Mouse (Mus musculus): ENCODE results near the gene Erh.

Erh gene

GRCm38 (mm10) chr12:80615371-80616257, 28.5 kb downstream of the Erh start:
- DNase-seq (ENCODE audit: low read depth, low spot score), result no peak

GRCm38 (mm10) chr12:80612113-80612791, 31.9 kb downstream of the Erh start:
- no peak for DNase-seq (ENCODE audit: low read depth, low spot score)

- no peak for DNase-seq (ENCODE audit: low read depth, low spot score)
These were observed 34.2 kb downstream of the Erh start for GRCm38 (mm10) chr12:80609928-80610327.

GRCm38 (mm10) chr12:80608576-80608975, 35.6 kb downstream of the Erh start:
- DNase-seq (ENCODE audit: low read depth, low spot score), result no peak

- DNase-seq (ENCODE audit: low read depth, low spot score), result no peak
These were observed 39.9 kb downstream of the Erh start for GRCm38 (mm10) chr12:80604218-80604617.

DNA sequence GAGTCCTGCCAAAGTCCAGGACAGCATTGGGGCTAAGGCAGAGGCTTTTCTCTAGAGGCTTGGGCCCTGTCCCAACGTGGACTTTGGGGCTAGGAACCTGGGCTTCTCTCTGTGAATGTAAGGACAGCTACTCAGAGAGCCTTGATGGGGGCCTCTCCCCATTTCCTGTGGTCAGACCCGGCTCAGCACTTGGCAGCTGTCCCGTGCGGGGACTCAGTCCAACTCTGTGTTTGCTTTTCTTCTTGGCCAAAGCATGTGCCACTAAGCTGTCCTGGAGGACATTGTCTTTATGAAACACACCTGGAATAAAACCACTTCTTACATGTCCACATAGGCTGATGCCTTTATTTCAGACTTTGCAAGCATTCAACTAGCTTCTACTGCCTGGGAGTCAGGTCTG, 40.6 kb downstream of the Erh start:
- DNase-seq (ENCODE audit: low read depth, low spot score), result no peak

DNA sequence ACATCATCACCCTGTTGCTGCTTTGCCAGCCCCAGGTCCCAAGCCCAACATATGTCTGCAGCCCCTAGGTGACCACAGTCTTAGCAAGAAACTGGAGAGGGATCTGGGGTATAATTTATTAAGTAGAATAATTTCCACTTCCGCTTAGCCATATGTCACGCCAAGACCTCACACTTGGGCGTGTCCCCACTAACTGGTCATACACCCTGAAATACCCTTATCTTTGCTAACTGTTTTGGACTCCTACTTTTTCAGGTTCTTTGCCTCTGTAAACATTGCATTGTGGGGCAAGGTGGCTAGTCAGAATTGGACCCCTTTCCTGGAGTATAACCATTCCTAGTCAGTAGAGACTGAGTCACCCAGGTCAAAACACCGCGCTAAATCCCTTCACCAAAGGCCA, 41.7 kb downstream of the Erh start:
- DNase-seq (ENCODE audit: low read depth, low spot score), result no peak

DNA sequence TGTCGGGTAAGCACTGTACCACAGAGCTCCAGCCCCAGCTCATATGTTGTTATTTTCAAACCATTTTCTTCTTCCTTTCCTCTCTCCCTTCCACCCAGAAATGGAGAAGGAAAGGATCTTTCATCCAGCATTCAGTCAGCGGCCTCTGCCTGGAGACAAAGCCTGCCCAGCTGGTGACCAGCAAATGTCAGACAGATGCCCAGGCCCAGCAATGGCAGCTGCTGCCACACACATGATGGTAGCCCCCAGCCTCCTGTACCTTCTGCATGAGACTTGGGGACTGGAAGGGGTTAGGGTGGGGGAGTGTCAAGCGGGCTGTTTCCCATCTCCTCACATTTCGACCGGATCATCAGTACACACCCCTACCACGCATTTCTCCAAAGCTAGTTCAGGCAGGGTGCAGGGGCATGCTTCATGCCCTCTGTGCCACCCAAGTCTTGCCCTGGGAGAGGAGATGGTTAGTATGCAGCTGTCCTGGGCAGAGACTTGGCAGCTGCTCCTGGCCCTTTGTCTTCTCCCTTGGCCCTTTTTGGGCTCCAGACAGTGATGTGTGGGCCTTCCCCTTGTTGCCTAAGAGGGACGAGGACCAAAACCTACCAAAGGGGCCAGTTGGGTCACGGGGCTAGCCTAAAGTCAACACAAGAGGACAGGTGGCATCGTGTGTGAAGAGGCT, 42.4 kb downstream of the Erh start:
- no peak for DNase-seq (ENCODE audit: low read depth, low spot score)

DNA sequence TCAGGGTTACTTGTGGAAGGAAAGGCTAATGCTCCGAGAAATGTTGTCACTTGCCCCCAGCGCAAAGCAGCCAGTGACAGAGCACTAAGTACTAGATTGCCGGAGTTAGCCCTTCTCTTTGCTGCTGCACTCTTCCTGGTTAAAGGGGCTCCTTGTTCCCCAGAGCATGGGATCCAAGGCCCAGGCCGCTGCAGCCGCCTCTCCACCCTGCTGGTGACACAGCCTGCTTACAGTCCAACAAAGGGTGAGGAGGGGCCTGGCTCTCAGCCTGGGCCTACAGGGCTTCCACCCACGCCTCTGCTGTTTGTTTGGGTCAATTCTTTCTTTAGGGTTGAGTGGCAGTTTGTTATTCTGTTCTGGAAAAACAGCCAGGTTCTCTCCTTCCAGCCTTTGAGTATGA, 45.4 kb downstream of the Erh start:
- DNase-seq (ENCODE audit: low read depth, low spot score), result no peak

DNA sequence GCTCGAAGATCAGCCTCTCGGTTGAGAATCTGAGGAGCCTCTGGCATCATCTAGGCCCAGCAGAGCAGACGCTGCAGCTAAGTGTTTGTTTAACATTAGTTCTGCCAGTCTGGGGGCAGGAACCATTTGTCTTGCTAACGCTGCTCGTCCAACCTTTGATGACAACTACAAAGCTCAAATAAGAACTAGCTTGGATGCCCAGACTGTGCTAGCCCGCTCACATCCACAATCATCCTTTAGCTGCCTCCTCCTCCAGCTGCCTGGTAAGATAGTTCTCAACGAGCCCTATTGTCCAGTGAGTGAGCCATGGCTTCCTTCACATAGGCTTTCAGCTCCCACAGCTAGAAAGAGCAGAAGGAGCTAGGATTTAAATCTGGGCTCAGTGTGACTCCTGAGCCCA, 45.9 kb downstream of the Erh start:
- no peak for DNase-seq (ENCODE audit: low read depth, low spot score)

- DNase-seq (ENCODE audit: low read depth, low spot score), result no peak
These were observed 48.2 kb downstream of the Erh start for GRCm38 (mm10) chr12:80595968-80596367.

- no peak for DNase-seq (ENCODE audit: low read depth, low spot score)
These were observed 48.6 kb downstream of the Erh start for GRCm38 (mm10) chr12:80595566-80595965.

GRCm38 (mm10) chr12:80594781-80595180, 49.4 kb downstream of the Erh start:
- DNase-seq (ENCODE audit: low read depth, low spot score), result no peak

DNA sequence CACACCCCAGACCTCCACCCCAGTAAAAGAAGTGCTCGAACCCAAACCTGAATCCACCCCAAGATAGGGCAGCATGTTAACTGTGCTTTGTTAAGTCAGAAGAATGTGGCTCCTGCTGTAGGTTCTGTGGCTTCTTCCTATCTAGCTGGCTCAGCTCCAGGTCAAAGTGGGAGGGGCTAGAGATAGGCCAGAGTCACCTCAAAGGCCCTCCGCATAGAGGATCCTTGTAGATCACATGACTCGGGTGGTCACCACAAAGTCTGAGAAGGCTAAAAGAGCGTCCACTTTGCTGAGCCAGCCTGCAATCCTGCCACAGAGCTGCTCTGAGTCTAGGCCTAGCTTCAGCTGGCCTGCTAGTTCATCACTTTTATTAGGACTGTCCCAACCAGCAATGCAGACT, 50.0 kb downstream of the Erh start:
- no peak for DNase-seq (ENCODE audit: low read depth, low spot score)

- no peak for DNase-seq (ENCODE audit: low read depth, low spot score)
These were observed 59.2 kb downstream of the Erh start for GRCm38 (mm10) chr12:80584973-80585372.
